Mouse (Mus musculus): Measurements from ENCODE around the gene Dusp7. TPM values are rescaled to one million over a fixed set of nuclear protein-coding genes. Genes with fewer than 3 reads are reported as not detected.

The Dusp7 gene
- polyA plus RNA-seq, 1 experiment from 2014 or later: 58.9 TPM

DNA sequence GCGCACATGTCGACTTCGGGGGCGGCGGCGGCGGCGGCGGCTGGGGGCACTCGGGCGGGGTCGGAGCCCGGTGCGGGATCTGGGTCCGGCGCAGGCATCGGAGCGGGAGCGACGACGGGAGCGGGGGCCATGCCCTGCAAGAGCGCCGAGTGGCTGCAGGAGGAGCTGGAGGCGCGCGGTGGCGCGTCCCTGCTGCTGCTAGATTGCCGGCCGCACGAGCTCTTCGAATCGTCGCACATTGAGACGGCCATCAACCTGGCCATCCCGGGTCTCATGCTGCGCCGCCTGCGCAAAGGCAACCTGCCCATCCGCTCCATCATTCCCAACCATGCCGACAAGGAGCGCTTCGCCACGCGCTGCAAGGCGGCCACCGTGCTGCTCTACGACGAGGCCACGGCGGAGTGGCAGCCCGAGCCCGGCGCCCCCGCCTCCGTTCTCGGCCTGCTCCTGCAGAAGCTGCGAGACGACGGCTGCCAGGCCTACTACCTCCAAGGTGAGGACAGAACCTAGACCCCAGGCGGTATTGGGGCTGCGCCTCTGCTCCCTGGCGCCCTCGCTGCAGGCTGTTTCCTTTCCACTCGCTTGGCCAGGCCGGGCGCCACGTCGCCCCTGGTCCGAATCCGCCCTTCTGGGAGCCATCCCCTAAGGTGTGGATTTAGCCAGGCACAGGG is 534 bp downstream of the Dusp7 start:
- Histone ChIP-seq H3K4me2 (peak overlapping the region; percentile 96), H3K27me3 (no peaks in the 10 kb centered on the region), H3K27ac (peak overlapping the region; percentile 99), H3K9me3 (no peaks in the 10 kb centered on the region), H3K36me3 (peaks cover 37% of the 10 kb centered on the region), H3K4me1 (replicated peaks) (peaks cover 65% of the 10 kb centered on the region), H3K9ac (replicated peaks) (peak overlapping the region; percentile 98), H3K4me3 (replicated peaks) (peak overlapping the region; percentile 99)
- 2% methylated on average over 65 of the region's 72 CpGs for WGBS
- no peak for ATAC-seq (ENCODE audit: insufficient number of reproducible peaks, insufficient read depth, low FRiP score, low TSS enrichment, low read depth)

GRCm38 (mm10) chr9:106369801-106370485 is 1.5 kb downstream of the Dusp7 start:
- no peak for ATAC-seq (ENCODE audit: insufficient number of reproducible peaks, insufficient read depth, low FRiP score, low TSS enrichment, low read depth)
- Histone ChIP-seq H3K4me2 (peak overlapping the region; percentile 96), H3K4me3 (replicated peaks) (peak overlapping the region; percentile 99), H3K27ac (peak overlapping the region; percentile 99), H3K9me3 (no peaks in the 10 kb centered on the region), H3K9ac (replicated peaks) (peak overlapping the region; percentile 98), H3K36me3 (peaks cover 45% of the 10 kb centered on the region), H3K27me3 (no peaks in the 10 kb centered on the region), H3K4me1 (replicated peaks) (peaks cover 59% of the 10 kb centered on the region)
- 4% methylated on average over 11 of the region's 11 CpGs for WGBS

GRCm38 (mm10) chr9:106370620-106371383 is 2.4 kb downstream of the Dusp7 start:
- Histone ChIP-seq H3K4me3 (replicated peaks) (peak overlapping the region; percentile 99), H3K4me1 (replicated peaks) (peaks cover 54% of the 10 kb centered on the region), H3K36me3 (peaks cover 53% of the 10 kb centered on the region), H3K4me2 (peak overlapping the region; percentile 96), H3K27me3 (no peaks in the 10 kb centered on the region), H3K9me3 (no peaks in the 10 kb centered on the region), H3K9ac (replicated peaks) (peak overlapping the region; percentile 98), H3K27ac (peak overlapping the region; percentile 99)
- 61% methylated on average over 30 of the region's 30 CpGs for WGBS
- ATAC-seq (ENCODE audit: insufficient number of reproducible peaks, insufficient read depth, low FRiP score, low TSS enrichment, low read depth): no peak

DNA sequence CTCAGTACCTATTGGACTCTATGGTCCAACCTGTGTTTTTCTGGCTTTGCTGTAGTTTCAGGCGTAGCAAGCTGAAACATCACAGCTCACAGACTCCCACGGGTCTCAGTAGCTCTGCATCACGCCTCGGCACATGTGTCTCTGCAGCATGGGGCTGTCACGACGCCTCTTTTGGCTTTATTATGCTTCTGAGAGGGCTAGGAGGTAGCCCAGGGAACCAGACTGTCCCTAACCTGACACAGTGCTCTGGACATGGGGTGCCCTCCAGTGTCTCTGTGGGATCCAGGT is 2.9 kb downstream of the Dusp7 start:
- no peak for ATAC-seq (ENCODE audit: insufficient number of reproducible peaks, insufficient read depth, low FRiP score, low TSS enrichment, low read depth)
- WGBS: 16% methylated on average over 6 of the region's 6 CpGs

GRCm38 (mm10) chr9:106371776-106372175 is 3.3 kb downstream of the Dusp7 start:
- Histone ChIP-seq H3K9me3 (no peaks in the 10 kb centered on the region), H3K27ac (peak overlapping the region; percentile 99), H3K4me2 (peak overlapping the region; percentile 96), H3K4me1 (replicated peaks) (peaks cover 45% of the 10 kb centered on the region), H3K9ac (replicated peaks) (peak overlapping the region; percentile 98), H3K36me3 (peaks cover 59% of the 10 kb centered on the region), H3K27me3 (no peaks in the 10 kb centered on the region), H3K4me3 (replicated peaks) (peak overlapping the region; percentile 99)
- WGBS: 6% methylated on average over 6 of the region's 6 CpGs
- no peak for ATAC-seq (ENCODE audit: insufficient number of reproducible peaks, insufficient read depth, low FRiP score, low TSS enrichment, low read depth)

More for the DNA sequence above, 2.9 kb downstream of the Dusp7 start:
- H3K4me2 ChIP-seq: peak overlapping the region; percentile 96
- no peaks in the 10 kb centered on the region for H3K27me3 ChIP-seq
- peak overlapping the region; percentile 99 for H3K27ac ChIP-seq
- peaks cover 49% of the 10 kb centered on the region for H3K4me1 ChIP-seq (replicated peaks)
- peaks cover 56% of the 10 kb centered on the region for H3K36me3 ChIP-seq
- H3K9me3 ChIP-seq: no peaks in the 10 kb centered on the region
- peak overlapping the region; percentile 98 for H3K9ac ChIP-seq (replicated peaks)
- peak overlapping the region; percentile 99 for H3K4me3 ChIP-seq (replicated peaks)

DNA sequence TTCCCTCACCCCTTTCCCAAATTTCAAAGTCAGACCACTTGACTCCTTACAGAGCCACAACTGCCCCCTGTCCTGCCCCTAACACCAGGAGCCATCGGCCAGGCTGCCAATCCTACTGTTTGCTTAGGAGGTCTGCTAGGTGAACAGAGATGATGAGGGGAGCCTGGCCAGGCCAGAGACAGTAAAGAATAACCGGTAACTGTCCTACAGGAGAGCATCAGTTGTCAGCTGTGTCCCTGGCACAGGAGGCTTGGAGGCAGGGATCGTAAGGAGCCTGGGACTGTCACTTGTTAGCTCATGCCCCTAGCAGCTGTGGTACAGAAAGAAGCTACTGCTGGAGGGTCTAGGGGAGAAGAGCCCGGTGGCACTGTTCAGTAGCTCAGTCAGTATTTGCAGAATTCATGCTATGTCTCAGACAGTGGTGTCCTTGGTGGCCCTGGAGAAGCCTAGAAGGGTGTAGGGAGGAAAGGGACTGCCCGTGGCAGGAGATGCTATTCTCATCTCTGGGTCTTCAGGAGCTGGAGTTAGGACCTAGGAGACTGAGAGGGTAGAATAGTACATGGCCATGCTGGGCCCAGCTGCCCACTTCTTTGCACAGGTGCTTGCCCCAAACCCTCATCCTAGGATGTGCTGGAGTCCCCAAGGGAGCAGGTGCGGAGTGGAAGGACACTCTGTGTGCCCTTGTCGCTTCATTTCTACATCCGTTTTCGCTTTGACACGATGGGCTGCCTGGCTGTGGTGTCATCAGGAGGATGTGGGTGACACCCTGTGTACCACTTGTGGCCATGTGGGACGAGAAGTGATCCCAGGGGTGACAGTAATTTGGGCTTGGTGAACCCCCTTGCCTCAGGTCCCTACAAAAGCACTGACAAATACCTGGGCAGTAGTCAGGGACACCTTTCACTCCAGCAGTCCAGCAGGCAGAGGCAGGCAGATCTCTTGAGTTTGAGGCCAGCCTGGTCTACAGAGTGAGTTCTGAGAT is 4.3 kb downstream of the Dusp7 start:
- WGBS: 90% methylated on average over 11 of the region's 11 CpGs
- H3K4me1 ChIP-seq (replicated peaks): peaks cover 50% of the 10 kb centered on the region
- no peaks in the 10 kb centered on the region for H3K27me3 ChIP-seq
- no peak for ATAC-seq (ENCODE audit: insufficient number of reproducible peaks, insufficient read depth, low FRiP score, low TSS enrichment, low read depth)
- peaks cover 68% of the 10 kb centered on the region for H3K36me3 ChIP-seq
- peak overlapping the region; percentile 98 for H3K9ac ChIP-seq (replicated peaks)
- H3K9me3 ChIP-seq: no peaks in the 10 kb centered on the region
- H3K4me2 ChIP-seq: peak overlapping the region; percentile 96
- H3K4me3 ChIP-seq (replicated peaks): peak overlapping the region; percentile 99
- H3K27ac ChIP-seq: peak overlapping the region; percentile 99; the same call in 1 of the 2 replicates

- Histone ChIP-seq H3K36me3 (peaks cover 81% of the 10 kb centered on the region), H3K4me2 (no peak overlapping the region; the same call in 1 of the 2 replicates), H3K9ac (replicated peaks) (no peak overlapping the region; the same call in 1 of the 2 replicates), H3K27ac (no peak overlapping the region), H3K9me3 (no peaks in the 10 kb centered on the region), H3K27me3 (no peaks in the 10 kb centered on the region), H3K4me1 (replicated peaks) (peaks cover 50% of the 10 kb centered on the region), H3K4me3 (replicated peaks) (no peak overlapping the region)
- 79% methylated on average over 7 of the region's 7 CpGs for WGBS
- ATAC-seq (ENCODE audit: insufficient number of reproducible peaks, insufficient read depth, low FRiP score, low TSS enrichment, low read depth): no peak
These were observed 5.5 kb downstream of the Dusp7 start for GRCm38 (mm10) chr9:106373973-106374372.

GRCm38 (mm10) chr9:106377247-106377646 is 8.8 kb downstream of the Dusp7 start:
- no peak for ATAC-seq (ENCODE audit: insufficient number of reproducible peaks, insufficient read depth, low FRiP score, low TSS enrichment, low read depth)
- WGBS: 88% methylated on average over 8 of the region's 8 CpGs
- peaks cover 42% of the 10 kb centered on the region for H3K4me1 ChIP-seq (replicated peaks)
- H3K9me3 ChIP-seq: no peaks in the 10 kb centered on the region
- peaks cover 67% of the 10 kb centered on the region for H3K36me3 ChIP-seq
- H3K9ac ChIP-seq (replicated peaks): no peak overlapping the region
- no peak overlapping the region for H3K4me2 ChIP-seq
- H3K27me3 ChIP-seq: no peaks in the 10 kb centered on the region
- H3K27ac ChIP-seq: no peak overlapping the region; the same call in 1 of the 2 replicates
- H3K4me3 ChIP-seq (replicated peaks): no peak overlapping the region

GRCm38 (mm10) chr9:106378045-106378444 is 9.6 kb downstream of the Dusp7 start:
- no peak overlapping the region for H3K4me3 ChIP-seq (replicated peaks)
- no peak for ATAC-seq (ENCODE audit: insufficient number of reproducible peaks, insufficient read depth, low FRiP score, low TSS enrichment, low read depth)
- peak overlapping the region; percentile 8 for H3K27ac ChIP-seq
- H3K9ac ChIP-seq (replicated peaks): no peak overlapping the region
- H3K4me2 ChIP-seq: no peak overlapping the region
- peaks cover 59% of the 10 kb centered on the region for H3K36me3 ChIP-seq
- H3K9me3 ChIP-seq: no peaks in the 10 kb centered on the region
- 71% methylated on average over 3 of the region's 3 CpGs for WGBS
- peaks cover 39% of the 10 kb centered on the region for H3K4me1 ChIP-seq (replicated peaks)
- H3K27me3 ChIP-seq: no peaks in the 10 kb centered on the region

DNA sequence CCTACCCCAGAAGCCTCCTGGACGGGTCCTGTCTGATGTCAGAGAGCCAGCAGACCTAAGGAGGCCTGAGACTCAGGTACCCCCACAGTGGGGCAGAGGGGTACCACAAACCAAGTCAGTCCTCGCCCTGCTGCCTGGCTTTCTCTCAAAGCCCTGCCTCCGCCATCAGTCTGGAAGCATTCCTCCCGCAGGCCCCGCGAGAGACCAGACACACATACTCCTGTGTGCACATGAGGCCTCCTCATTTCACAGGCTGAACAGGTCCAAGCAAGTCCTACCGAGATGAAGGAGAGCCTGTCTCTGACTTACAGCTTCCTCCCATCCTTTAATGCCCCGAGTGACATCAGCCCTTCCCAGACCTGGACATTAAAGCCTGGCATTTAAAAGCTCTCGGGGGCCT is 10.3 kb downstream of the Dusp7 start:
- Histone ChIP-seq H3K4me1 (replicated peaks) (peaks cover 39% of the 10 kb centered on the region), H3K27ac (peak overlapping the region; percentile 8), H3K9ac (replicated peaks) (no peak overlapping the region), H3K36me3 (peaks cover 51% of the 10 kb centered on the region), H3K4me2 (no peak overlapping the region), H3K4me3 (replicated peaks) (no peak overlapping the region), H3K9me3 (no peaks in the 10 kb centered on the region), H3K27me3 (no peaks in the 10 kb centered on the region)
- ATAC-seq (ENCODE audit: insufficient number of reproducible peaks, insufficient read depth, low FRiP score, low TSS enrichment, low read depth): no peak
- WGBS: 61% methylated on average over 9 of the region's 9 CpGs

Data from limb, embryonic 12.5 days (tissue).